8 mouse cellular contexts compared by ENCODE assay signal in the genomic region with DNA sequence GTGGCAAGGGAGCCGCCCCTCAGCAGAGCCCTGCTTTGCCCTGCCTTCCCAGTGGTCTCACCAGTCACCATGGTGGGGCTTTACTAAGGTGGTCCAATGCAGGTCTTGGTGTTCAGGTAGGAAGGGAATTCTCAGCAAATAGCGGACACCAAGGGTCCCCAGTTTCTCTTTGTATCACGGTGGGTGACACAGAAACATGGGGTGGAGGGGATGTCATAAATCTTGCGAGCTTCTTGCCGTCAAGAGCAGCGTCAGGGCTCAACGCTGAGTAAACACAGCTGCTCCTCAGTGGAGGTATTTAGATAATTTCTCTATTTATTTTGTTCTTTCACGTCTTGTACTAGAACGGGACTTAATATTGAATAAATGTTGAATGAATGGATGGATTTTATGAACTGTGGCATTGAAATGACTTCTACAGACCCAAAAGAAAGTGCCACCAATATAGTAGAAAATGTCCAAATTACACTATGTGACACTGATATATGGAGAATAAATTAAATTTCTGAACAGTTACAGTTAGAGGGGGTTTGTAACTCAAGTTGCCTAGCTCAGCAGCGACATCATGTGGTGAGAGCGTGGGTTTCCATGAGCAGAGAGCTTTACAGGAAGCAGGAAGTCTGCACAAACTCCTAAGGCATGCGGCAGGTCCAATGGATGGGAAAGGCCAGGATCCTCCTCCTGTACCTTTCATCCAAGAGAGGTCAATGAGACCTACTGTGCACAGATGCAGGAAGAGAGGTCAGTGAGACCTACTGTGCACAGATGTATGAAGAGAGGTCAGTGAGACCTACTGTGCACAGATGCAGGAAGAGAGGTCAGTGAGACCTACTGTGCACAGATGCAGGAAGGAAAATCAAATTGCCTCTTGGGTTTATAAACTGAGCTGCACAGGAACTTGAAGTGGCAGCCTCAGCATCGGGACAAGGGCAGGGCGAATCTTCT. TPM values are rescaled to one million over a fixed set of nuclear protein-coding genes. Genes with fewer than 3 reads are reported as not detected.
DNase-seq lines count a peak whose midpoint lies in the region; ATAC-seq and TF ChIP-seq lines count a peak whose summit lies in the region.

No protein-coding gene starts in this region.

- no peaks in the 10 kb centered on the region for H3K4me1 ChIP-seq in ES-Bruce4 (ENCODE audit: control insufficient read depth, insufficient read depth, low read length)
- H3K4me1 ChIP-seq in forebrain, embryonic 14.5 days (ENCODE audit: control insufficient read depth, insufficient read depth, low read length), result no peaks in the 10 kb centered on the region; the same call in 1 of the 2 replicates
- no peaks in the 10 kb centered on the region for H3K4me1 ChIP-seq in lung, postnatal 0 days (ENCODE audit: insufficient read depth, low read depth, low read length)

- peak; percentile 66 for TF ChIP-seq CTCF in ES-Bruce4 (IDR thresholded peaks at IDR 0.05; ENCODE audit: low read depth, low read length)
- peak; percentile 98 for TF ChIP-seq CTCF in lung, postnatal 0 days (IDR thresholded peaks at IDR 0.05)

- no peak overlapping the region for H3K9ac ChIP-seq in ES-Bruce4 (ENCODE audit: low read depth, poor library complexity, severe bottlenecking)
- H3K9ac ChIP-seq in forebrain, embryonic 14.5 days (ENCODE audit: low read length), result no peak overlapping the region
- H3K9ac ChIP-seq in lung, postnatal 0 days (replicated peaks; ENCODE audit: low read depth), result no peak overlapping the region

- 68% methylated on average over 14 of the region's 14 CpGs for WGBS in forebrain, embryonic 14.5 days
- WGBS in lung, postnatal 0 days, result 37% methylated on average over 14 of the region's 14 CpGs

- TF ChIP-seq EP300 in ES-Bruce4 (IDR thresholded peaks at IDR 0.05; ENCODE audit: insufficient read depth, low read depth, low read length), result no peak
- TF ChIP-seq EP300 in lung, postnatal 0 days (IDR thresholded peaks at IDR 0.05), result no peak

- TF ChIP-seq POLR2A in ES-Bruce4 (IDR thresholded peaks at IDR 0.05; ENCODE audit: insufficient read depth, low read length), result no peak

- ATAC-seq in forebrain, embryonic 14.5 days, result peak; percentile 77
- ATAC-seq in hematopoietic stem cell, adult 5-6 weeks (replicated peaks in 1 of 2; ENCODE audit: insufficient read depth in 1 of 2, low FRiP score in 2 of 2, low TSS enrichment in 1 of 2, low read depth in 1 of 2, poor library complexity in 2 of 2, severe bottlenecking in 2 of 2), result peak; percentile 76; a peak in 3 of 4 replicates
- ATAC-seq in lung, postnatal 0 days, result peak; percentile 59

- no peak overlapping the region for H3K27ac ChIP-seq in ES-Bruce4 (ENCODE audit: insufficient read depth, low read length)
- no peak overlapping the region for H3K27ac ChIP-seq in forebrain, embryonic 14.5 days (ENCODE audit: low read depth, low read length)
- H3K27ac ChIP-seq in lung, postnatal 0 days (ENCODE audit: low read length), result no peak overlapping the region

- H3K4me3 ChIP-seq in ES-Bruce4 (ENCODE audit: low read depth, low read length), result no peak overlapping the region
- no peak overlapping the region for H3K4me3 ChIP-seq in forebrain, embryonic 14.5 days (ENCODE audit: low read depth, low read length)
- H3K4me3 ChIP-seq in lung, postnatal 0 days (ENCODE audit: low read depth, low read length), result no peak overlapping the region

- H3K9me3 ChIP-seq in ES-Bruce4 (replicated peaks; ENCODE audit: control insufficient read depth, insufficient read depth, low read length, poor library complexity, severe bottlenecking), result no peaks in the 10 kb centered on the region
- H3K9me3 ChIP-seq in forebrain, embryonic 14.5 days (replicated peaks; ENCODE audit: control insufficient read depth, low read length), result no peaks in the 10 kb centered on the region
- no peaks in the 10 kb centered on the region for H3K9me3 ChIP-seq in lung, postnatal 0 days (ENCODE audit: low read length)

- no peaks in the 10 kb centered on the region for H3K36me3 ChIP-seq in ES-Bruce4 (ENCODE audit: control insufficient read depth, insufficient read depth, low read length, poor library complexity, severe bottlenecking)
- no peaks in the 10 kb centered on the region for H3K36me3 ChIP-seq in forebrain, embryonic 14.5 days (ENCODE audit: control insufficient read depth, insufficient read depth, low read length)
- H3K36me3 ChIP-seq in lung, postnatal 0 days (ENCODE audit: insufficient read depth, low read length), result no peaks in the 10 kb centered on the region

- no peaks in the 10 kb centered on the region for H3K27me3 ChIP-seq in ES-Bruce4 (ENCODE audit: control insufficient read depth, insufficient read depth, low read length, poor library complexity, severe bottlenecking)
- H3K27me3 ChIP-seq in forebrain, embryonic 14.5 days (replicated peaks; ENCODE audit: control insufficient read depth, insufficient read depth, low read length), result no peaks in the 10 kb centered on the region
- no peaks in the 10 kb centered on the region for H3K27me3 ChIP-seq in lung, postnatal 0 days (replicated peaks; ENCODE audit: insufficient read depth, low read length)

- H3K4me2 ChIP-seq in forebrain, embryonic 14.5 days (ENCODE audit: low read length), result no peak overlapping the region
- no peak overlapping the region for H3K4me2 ChIP-seq in lung, postnatal 0 days (replicated peaks; ENCODE audit: low read depth, low read length)

- DNase-seq in brain, embryonic 18.5 days (ENCODE audit: low read depth, low spot score), result peak; percentile 74
- DNase-seq in forebrain, embryonic 14.5 days (ENCODE audit: low spot score), result peak; percentile 94
- peak; percentile 78 to 91 for DNase-seq in layer of hippocampus, adult 18-20 months (ENCODE audit: low spot score in 2 of 2)
- peak; percentile 87 for DNase-seq in lung, postnatal 0 days (ENCODE audit: low spot score)
- peak; percentile 76 for DNase-seq in ovary, postnatal 36 days (ENCODE audit: low spot score)
- DNase-seq in thymus, postnatal 36 days, result peak; percentile 82 to 85

RNA-seq across cellular contexts. Expression of a gene that starts 54.7 kb away (rescaled TPM):
- 12.6 and 14.1 TPM in 2 replicates for polyA plus RNA-seq in ES-Bruce4 (2011; ENCODE audit: insufficient read depth, insufficient read length, low read depth, missing spikeins)
- polyA plus RNA-seq in forebrain, embryonic 14.5 days (2014; fragmentation: Nextera tagmentation; extraction: Ambion mirVana), result 3.9 and 4.0 TPM in 2 replicates
- total RNA-seq in hematopoietic stem cell, adult 5-6 weeks (2017), result 9.8 and 11.7 TPM in 2 replicates
- total RNA-seq in layer of hippocampus, adult 18-20 months (2021), result 10 to 100 TPM; 13.5 to 13.9 TPM
- 4.6 and 5.0 TPM in 2 replicates for polyA plus RNA-seq in lung, postnatal 0 days (2015; fragmentation: Nextera tagmentation; extraction: Ambion mirVana)
